Mouse (Mus musculus) NIH3T3 (cell line): Measurements from ENCODE around the gene Mypn.
A peak's percentile ranks its signal among the peaks of the same experiment; 100 is the strongest.

ENCODE experiments used
- DNase-seq: peaks from one replicate; pipeline ENCODE4 v3.0.0-alpha.2; 2012; ENCODE audit warnings: low read depth

The Mypn gene

GRCm38 (mm10) chr10:63199008-63199407 lies 4.7 kb downstream of the Mypn start:
- DNase-seq = no peak

- DNase-seq = no peak
Observed at GRCm38 (mm10) chr10:63192736-63193135, 11.0 kb downstream of the Mypn start.

GRCm38 (mm10) chr10:63192276-63192675 lies 11.5 kb downstream of the Mypn start:
- DNase-seq = no peak

GRCm38 (mm10) chr10:63184451-63184850 lies 19.3 kb downstream of the Mypn start:
- DNase-seq = no peak

GRCm38 (mm10) chr10:63182177-63182768 lies 21.5 kb downstream of the Mypn start:
- no peak for DNase-seq

DNA sequence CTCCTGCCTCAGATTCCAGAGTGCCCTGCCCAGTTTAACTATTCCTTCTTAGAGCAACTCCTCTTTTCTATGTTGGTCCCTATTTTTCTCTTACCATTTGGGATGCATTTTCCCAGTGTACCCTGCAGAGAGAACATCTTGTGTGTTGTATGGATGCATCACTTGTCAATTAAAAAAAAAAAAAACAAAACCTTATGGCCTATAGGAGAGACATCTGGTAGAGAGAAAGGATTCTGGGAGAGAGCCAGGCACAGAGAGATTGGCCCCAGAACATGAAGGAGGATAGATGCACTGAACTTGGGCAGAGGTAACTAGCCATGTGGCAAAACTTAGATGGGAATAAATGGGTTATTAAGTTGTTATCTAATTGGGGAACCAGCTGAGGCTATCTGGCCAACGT lies 22.6 kb downstream of the Mypn start:
- no peak for DNase-seq

DNA sequence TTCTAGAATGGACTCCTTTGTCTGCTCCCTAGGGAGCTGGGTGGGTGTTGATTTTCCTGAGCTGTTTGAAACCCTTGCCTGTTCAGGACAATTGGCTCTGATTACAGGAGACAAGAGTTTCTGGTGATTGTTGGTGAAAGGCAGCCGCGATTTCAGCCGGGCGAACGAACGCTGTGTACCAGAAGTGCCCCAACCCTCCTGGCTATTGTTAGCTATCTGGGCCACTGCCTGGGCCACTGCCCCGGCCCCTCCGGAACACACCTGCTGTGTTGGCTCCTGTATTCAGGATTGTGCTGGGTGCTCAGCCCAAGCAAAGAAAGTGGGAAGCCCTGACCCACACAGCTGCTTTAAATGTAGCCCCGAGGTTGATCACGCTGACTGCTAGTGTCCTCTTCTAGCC lies 24.2 kb downstream of the Mypn start:
- DNase-seq = no peak

DNA sequence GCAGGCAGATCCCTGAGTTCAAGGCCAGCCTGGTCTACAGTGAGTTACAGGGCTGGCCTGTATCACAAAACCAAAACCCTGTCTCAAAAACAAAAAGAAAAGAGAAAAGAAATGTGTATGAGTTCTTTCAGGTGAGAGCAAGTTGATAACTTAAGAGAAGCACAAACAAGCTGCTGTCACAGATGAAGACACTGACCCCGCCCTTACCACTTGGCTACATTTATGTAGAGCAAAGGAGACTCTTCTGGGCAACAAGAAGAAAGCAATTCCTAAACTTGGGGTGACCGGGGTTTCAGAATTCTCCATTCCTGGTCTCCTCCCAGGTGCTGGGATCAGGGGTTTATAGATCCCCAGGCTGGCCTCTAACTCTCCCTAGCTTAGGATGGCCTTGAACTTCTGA lies 25.4 kb downstream of the Mypn start:
- no peak for DNase-seq

DNA sequence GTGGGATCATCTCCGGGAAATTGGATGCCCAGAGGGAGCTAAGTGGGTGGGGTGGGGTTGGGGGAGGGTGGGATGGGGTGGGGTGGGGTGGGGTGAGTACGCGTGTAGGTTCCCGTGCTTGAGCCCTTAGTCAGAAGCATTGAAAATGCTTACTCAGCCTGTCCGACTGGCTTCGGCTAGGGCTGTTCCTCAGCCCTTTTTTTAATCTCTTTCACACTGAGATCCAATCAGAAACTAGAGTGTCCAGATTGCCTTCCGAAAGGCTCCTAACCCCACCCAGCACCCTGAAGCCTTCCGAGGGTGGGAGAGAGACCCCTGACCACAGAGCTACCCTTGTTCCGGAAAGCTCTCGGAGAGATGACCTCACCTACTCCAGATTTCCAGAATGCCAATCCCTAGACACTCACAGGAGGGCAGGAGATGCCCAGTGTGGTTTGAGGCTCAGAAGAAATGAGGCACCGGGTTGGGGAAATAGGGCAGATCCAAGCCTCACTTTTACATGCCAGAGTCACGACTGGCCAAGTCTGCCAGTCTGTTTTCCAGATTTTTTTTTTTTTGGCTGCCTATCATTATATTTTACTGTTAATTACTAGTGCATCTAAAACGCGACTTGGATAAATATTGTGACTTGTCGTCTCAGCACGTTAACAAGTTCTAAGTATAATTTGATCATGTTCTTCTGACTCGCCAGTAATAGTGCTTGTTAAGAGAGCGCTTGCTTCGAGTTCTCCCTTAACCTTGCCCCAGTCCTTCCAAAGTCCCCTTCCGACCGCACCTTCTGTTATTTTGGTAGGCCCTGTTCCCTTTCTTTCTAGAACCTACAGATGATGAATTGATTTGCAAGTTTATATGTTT lies 26.2 kb downstream of the Mypn start:
- peak; percentile 42 for DNase-seq

- DNase-seq = no peak
Observed at GRCm38 (mm10) chr10:63176471-63176931, 27.3 kb downstream of the Mypn start.

GRCm38 (mm10) chr10:63172089-63172488 lies 31.7 kb downstream of the Mypn start:
- no peak for DNase-seq

GRCm38 (mm10) chr10:63169503-63169902 lies 34.2 kb downstream of the Mypn start:
- DNase-seq = no peak

DNA sequence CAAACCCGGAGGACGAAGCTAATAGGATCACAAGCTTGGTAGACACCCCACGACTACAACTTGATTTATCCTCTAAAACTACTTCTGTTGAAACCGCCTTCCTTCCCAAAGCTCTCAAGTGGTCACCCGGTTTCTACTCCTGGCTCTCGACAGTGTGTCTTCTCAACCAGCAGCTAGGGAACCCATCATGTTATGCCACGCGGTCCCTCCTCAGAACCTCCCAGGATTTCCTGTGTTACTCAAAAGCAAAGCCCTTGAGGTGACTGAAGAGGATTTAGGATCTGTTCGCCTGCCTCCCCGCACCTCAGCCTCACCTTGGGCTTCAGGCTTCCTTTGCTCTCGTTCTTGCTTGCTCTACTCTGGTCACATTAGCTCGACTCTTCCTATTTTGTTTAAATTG lies 35.6 kb downstream of the Mypn start:
- DNase-seq = no peak

DNA sequence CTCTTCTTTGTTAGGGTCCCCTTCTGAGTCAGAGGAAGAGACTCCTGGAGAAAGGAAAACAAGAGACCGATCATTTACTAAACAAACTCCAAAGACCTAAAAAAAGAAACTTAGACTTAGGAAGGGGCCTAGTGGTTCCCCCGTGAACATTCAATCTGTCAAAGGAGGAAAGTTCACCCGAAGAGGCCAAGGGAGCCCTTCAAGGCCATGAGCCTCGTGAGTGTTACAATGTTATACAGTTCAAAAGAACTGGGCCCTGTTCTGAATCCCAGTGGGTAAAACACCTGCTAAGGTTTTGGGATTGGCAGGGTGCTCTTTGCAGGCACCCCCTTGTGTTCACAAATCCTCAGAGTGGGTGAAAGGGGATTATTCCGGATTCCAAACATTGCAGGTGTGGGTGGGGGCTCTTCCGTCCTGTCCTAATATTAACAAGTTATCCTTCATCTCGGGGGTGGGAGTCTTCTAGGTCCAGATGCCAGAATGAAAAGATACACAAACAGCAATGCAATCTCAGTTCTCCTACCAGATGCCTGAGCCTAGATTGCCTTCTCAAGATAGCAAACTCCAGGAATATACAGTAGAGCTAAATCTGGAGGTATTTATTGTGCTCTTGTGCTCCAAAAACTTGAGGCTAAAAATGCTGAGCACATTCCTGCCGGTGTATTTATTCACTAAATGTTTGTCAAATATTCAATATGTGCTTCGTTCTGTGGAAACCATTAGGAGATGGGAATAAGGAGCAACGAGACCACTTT lies 36.3 kb downstream of the Mypn start:
- DNase-seq = no peak

- DNase-seq = no peak
Observed at GRCm38 (mm10) chr10:63165752-63166412, 37.9 kb downstream of the Mypn start.

- DNase-seq = no peak
Observed at GRCm38 (mm10) chr10:63161240-63161639, 42.5 kb downstream of the Mypn start.

GRCm38 (mm10) chr10:63160671-63161070 lies 43.1 kb downstream of the Mypn start:
- DNase-seq = no peak

DNA sequence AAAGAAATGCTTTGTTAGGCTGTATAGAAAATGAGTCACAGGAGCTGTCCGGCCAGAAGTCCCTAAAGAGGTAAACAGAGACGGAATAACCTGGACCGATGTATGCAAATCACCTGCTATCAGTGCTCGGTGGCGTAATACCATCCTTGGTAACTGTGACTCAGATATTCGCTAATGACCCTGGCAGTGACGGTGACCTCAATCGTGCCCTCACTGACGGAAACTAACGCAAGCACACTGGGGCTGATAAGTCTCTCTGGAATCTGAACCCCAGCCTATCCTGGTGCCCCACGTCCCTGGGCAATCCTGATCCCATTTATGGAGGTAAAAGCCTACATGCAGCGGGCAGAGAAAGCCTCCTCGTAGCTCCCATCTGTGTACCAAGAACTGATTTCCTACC lies 45.6 kb downstream of the Mypn start:
- DNase-seq = peak; percentile 13

- DNase-seq = no peak
Observed at GRCm38 (mm10) chr10:63157491-63157890, 46.3 kb downstream of the Mypn start.

GRCm38 (mm10) chr10:63156919-63157318 lies 46.8 kb downstream of the Mypn start:
- no peak for DNase-seq

DNA sequence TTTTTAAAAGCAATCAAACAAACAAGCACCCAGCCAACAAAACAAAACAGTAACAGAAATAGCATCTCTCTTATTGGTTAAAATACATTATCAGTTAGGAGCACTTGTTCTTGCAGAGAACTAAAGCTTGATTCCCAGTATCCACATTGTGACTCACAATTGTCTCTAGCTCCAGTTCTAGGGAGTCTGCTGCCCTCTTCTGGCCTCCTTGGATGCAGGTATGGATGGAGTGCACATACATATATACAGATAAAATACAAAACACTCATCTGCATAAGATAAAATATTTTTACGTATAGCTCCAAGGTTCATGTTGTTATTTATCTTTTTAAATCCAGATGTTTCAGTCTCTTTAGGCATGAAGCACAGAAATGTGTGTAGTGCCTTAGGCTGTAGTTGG lies 47.4 kb downstream of the Mypn start:
- DNase-seq = peak; percentile 23

DNA sequence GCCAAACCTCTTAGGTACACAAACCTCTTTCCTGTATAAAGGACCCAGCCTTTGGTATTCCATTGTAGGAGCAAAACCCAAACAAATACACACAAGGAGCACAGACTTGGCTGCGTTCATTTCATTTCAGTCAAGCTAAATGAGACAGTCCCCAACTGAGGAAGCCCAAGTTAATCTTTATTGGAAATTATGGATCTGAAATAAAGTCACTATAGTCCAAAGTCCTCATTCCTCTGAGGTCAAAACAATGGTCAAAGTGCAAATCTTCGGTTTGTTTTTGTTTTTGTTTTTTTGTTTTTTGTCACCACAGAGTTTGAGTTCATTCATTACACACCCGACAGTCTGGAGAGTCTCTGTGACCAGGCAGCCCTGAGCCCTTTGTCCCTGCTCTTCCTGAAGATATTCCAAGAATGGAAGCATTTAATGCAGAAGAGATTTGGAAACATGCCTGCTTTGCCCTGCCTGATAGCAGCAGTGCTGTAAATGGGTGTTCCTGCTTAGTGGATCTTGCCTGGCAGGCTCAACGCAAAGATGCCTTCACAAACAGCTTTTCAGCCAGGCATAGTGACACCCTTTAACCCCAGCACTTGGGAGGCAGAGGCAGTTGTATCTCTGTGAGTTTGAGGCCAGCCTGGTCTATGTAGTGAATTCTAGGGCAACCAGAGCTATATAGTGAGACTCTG lies 47.9 kb downstream of the Mypn start:
- no peak for DNase-seq
